Mouse (Mus musculus) forebrain, embryonic 12.5 days (tissue): ENCODE measurements around the gene Vgll4. TPM values are rescaled to one million over a fixed set of nuclear protein-coding genes. Genes with fewer than 3 reads are reported as not detected.

Experiments used
- ATAC-seq: fragments of 200-750 bp; cut with Nextera tagmentation; 2 replicates; pipeline ENCODE4 v1.8.0; 2017; ENCODE audit warnings: moderate TSS enrichment; ENCODE audit not compliant: low FRiP score
- H3K27ac ChIP-seq: fragments of 300-500 bp; sonication (generic); 2 replicates; pipeline ENCODE4 v1.5.1; 2016; ENCODE audit warnings: mild to moderate bottlenecking
- H3K27me3 ChIP-seq: fragments of 300-500 bp; sonication (generic); 2 replicates; pipeline ENCODE4 v1.6.1; 2016; ENCODE audit warnings: mild to moderate bottlenecking
- H3K36me3 ChIP-seq: fragments of 300-500 bp; sonication (generic); replicated peaks from 2 replicates; pipeline ENCODE4 v1.6.1; 2016; ENCODE audit warnings: mild to moderate bottlenecking
- H3K4me1 ChIP-seq: fragments of 300-500 bp; sonication (generic); 2 replicates; pipeline ENCODE4 v1.6.1; 2016
- H3K4me2 ChIP-seq: fragments of 300-500 bp; sonication (generic); 2 replicates; pipeline ENCODE4 v1.6.1; 2016; ENCODE audit warnings: mild to moderate bottlenecking, moderate library complexity
- H3K4me3 ChIP-seq: fragments of 300-500 bp; sonication (generic); replicated peaks from 2 replicates; pipeline ENCODE4 v1.5.1; 2016; ENCODE audit warnings: mild to moderate bottlenecking
- H3K9ac ChIP-seq: fragments of 300-500 bp; sonication (generic); 2 replicates; pipeline ENCODE4 v1.6.1; 2016; ENCODE audit warnings: mild to moderate bottlenecking
- H3K9me3 ChIP-seq: fragments of 300-500 bp; sonication (generic); 2 replicates; pipeline ENCODE4 v1.6.1; 2016
- WGBS: fragments of 180-500 bp; shearing (Covaris S2); methylation state at CpG from one replicate; pipeline ENCODE4 v1.1.7; 2016; 5-methylcytosine and 5-hydroxymethylcytosine counted together
- polyA plus RNA-seq: library from polyadenylated mRNA; unstranded; fragments of >200 nt; fragmentation: Nextera tagmentation; extraction: Ambion mirVana; gene quantifications from 2 replicates; pipeline ENCODE4 v1.2.1, GENCODE M21; 2016

Vgll4 gene
- polyA plus RNA-seq, 1 experiment from 2014 or later: 96.1 TPM

GRCm38 (mm10) chr6:114855644-114856043 lies 114.2 kb downstream of the Vgll4 start:
- peaks cover 21% of the 10 kb centered on the region for H3K36me3 ChIP-seq
- H3K4me1 ChIP-seq: peaks cover 55% of the 10 kb centered on the region
- no peaks in the 10 kb centered on the region for H3K9me3 ChIP-seq
- 82% methylated on average over 3 of the region's 3 CpGs for WGBS
- H3K27me3 ChIP-seq: peaks cover 8% of the 10 kb centered on the region; the same call in 1 of the 2 replicates
- no peak overlapping the region for H3K27ac ChIP-seq
- H3K4me2 ChIP-seq: no peak overlapping the region
- no peak overlapping the region for H3K4me3 ChIP-seq
- ATAC-seq: no peak
- no peak overlapping the region for H3K9ac ChIP-seq

GRCm38 (mm10) chr6:114854368-114854767 lies 115.4 kb downstream of the Vgll4 start:
- 45% methylated on average over 2 of the region's 2 CpGs for WGBS
- Histone ChIP-seq H3K36me3 (peaks cover 10% of the 10 kb centered on the region), H3K27me3 (peaks cover 14% of the 10 kb centered on the region; the same call in 1 of the 2 replicates), H3K27ac (no peak overlapping the region), H3K4me1 (peaks cover 57% of the 10 kb centered on the region), H3K9ac (no peak overlapping the region), H3K9me3 (no peaks in the 10 kb centered on the region), H3K4me2 (no peak overlapping the region), H3K4me3 (no peak overlapping the region)
- ATAC-seq: no peak

- Histone ChIP-seq H3K9ac (no peak overlapping the region), H3K4me2 (no peak overlapping the region), H3K27me3 (peaks cover 14% of the 10 kb centered on the region; the same call in 1 of the 2 replicates), H3K36me3 (no peaks in the 10 kb centered on the region; the same call in 1 of the 2 replicates), H3K4me3 (no peak overlapping the region), H3K9me3 (no peaks in the 10 kb centered on the region), H3K4me1 (peaks cover 62% of the 10 kb centered on the region), H3K27ac (no peak overlapping the region)
- 18% methylated on average over 3 of the region's 3 CpGs for WGBS
- ATAC-seq: 0 out of 2 replicates have a peak, but pooled peaks have one; percentile 28
These were observed 117.1 kb downstream of the Vgll4 start for GRCm38 (mm10) chr6:114852739-114853138.

GRCm38 (mm10) chr6:114851688-114852087 lies 118.1 kb downstream of the Vgll4 start:
- Histone ChIP-seq H3K27ac (peak overlapping the region; percentile 32; the same call in 1 of the 2 replicates), H3K9me3 (no peaks in the 10 kb centered on the region), H3K4me3 (no peak overlapping the region), H3K4me2 (no peak overlapping the region), H3K36me3 (no peaks in the 10 kb centered on the region; the same call in 1 of the 2 replicates), H3K27me3 (peaks cover 14% of the 10 kb centered on the region; the same call in 1 of the 2 replicates), H3K9ac (0 out of 2 replicates have a peak overlapping the region, but pooled peaks have one; percentile 29), H3K4me1 (peaks cover 64% of the 10 kb centered on the region)
- ATAC-seq: no peak
- WGBS: 35% methylated on average over 7 of the region's 7 CpGs

- H3K27me3 ChIP-seq: peaks cover 14% of the 10 kb centered on the region; the same call in 1 of the 2 replicates
- H3K4me1 ChIP-seq: peaks cover 67% of the 10 kb centered on the region
- no peaks in the 10 kb centered on the region for H3K36me3 ChIP-seq
- no peaks in the 10 kb centered on the region for H3K9me3 ChIP-seq
- H3K9ac ChIP-seq: no peak overlapping the region
- no peak for ATAC-seq
- WGBS: 88% methylated on average over 8 of the region's 8 CpGs
- no peak overlapping the region for H3K4me3 ChIP-seq
- no peak overlapping the region for H3K27ac ChIP-seq
- no peak overlapping the region for H3K4me2 ChIP-seq
These were observed 120.0 kb downstream of the Vgll4 start for GRCm38 (mm10) chr6:114849787-114850186.

- no peak for ATAC-seq
- Histone ChIP-seq H3K4me1 (peaks cover 57% of the 10 kb centered on the region), H3K27ac (no peak overlapping the region), H3K9ac (no peak overlapping the region), H3K4me2 (no peak overlapping the region), H3K4me3 (no peak overlapping the region), H3K27me3 (peaks cover 11% of the 10 kb centered on the region; the same call in 1 of the 2 replicates), H3K9me3 (no peaks in the 10 kb centered on the region), H3K36me3 (no peaks in the 10 kb centered on the region)
- 72% methylated on average over 7 of the region's 7 CpGs for WGBS
These were observed 121.0 kb downstream of the Vgll4 start for GRCm38 (mm10) chr6:114848761-114849160.

- Histone ChIP-seq H3K4me1 (peaks cover 46% of the 10 kb centered on the region), H3K36me3 (no peaks in the 10 kb centered on the region), H3K27me3 (peaks cover 8% of the 10 kb centered on the region; the same call in 1 of the 2 replicates), H3K4me2 (no peak overlapping the region), H3K9ac (no peak overlapping the region), H3K9me3 (no peaks in the 10 kb centered on the region), H3K27ac (no peak overlapping the region), H3K4me3 (no peak overlapping the region)
- no peak for ATAC-seq
- 84% methylated on average over 12 of the region's 12 CpGs for WGBS
These were observed 122.1 kb downstream of the Vgll4 start for GRCm38 (mm10) chr6:114847582-114848174.

GRCm38 (mm10) chr6:114846153-114846772 lies 123.5 kb downstream of the Vgll4 start:
- no peak overlapping the region for H3K9ac ChIP-seq
- H3K4me3 ChIP-seq: no peak overlapping the region
- peaks cover 42% of the 10 kb centered on the region for H3K4me1 ChIP-seq
- ATAC-seq: peak; percentile 67
- no peaks in the 10 kb centered on the region for H3K9me3 ChIP-seq
- no peaks in the 10 kb centered on the region for H3K36me3 ChIP-seq
- H3K27ac ChIP-seq: peak overlapping the region; percentile 65; the same call in 1 of the 2 replicates
- peaks cover 8% of the 10 kb centered on the region; the same call in 1 of the 2 replicates for H3K27me3 ChIP-seq
- WGBS: 24% methylated on average over 4 of the region's 4 CpGs
- no peak overlapping the region for H3K4me2 ChIP-seq

GRCm38 (mm10) chr6:114842863-114843262 lies 126.9 kb downstream of the Vgll4 start:
- Histone ChIP-seq H3K4me2 (no peak overlapping the region), H3K36me3 (no peaks in the 10 kb centered on the region), H3K4me3 (no peak overlapping the region), H3K4me1 (peaks cover 36% of the 10 kb centered on the region), H3K9me3 (no peaks in the 10 kb centered on the region), H3K27ac (no peak overlapping the region), H3K9ac (no peak overlapping the region), H3K27me3 (no peaks in the 10 kb centered on the region)
- WGBS: 89% methylated on average over 2 of the region's 2 CpGs
- ATAC-seq: no peak

- peak overlapping the region; percentile 8; the same call in 1 of the 2 replicates for H3K27ac ChIP-seq
- H3K9ac ChIP-seq: no peak overlapping the region
- peaks cover 31% of the 10 kb centered on the region for H3K4me1 ChIP-seq
- no peak overlapping the region for H3K4me3 ChIP-seq
- H3K9me3 ChIP-seq: no peaks in the 10 kb centered on the region
- no peaks in the 10 kb centered on the region for H3K36me3 ChIP-seq
- H3K27me3 ChIP-seq: no peaks in the 10 kb centered on the region
- WGBS: 61% methylated on average over 3 of the region's 3 CpGs
- H3K4me2 ChIP-seq: no peak overlapping the region
- no peak for ATAC-seq
These were observed 127.7 kb downstream of the Vgll4 start for GRCm38 (mm10) chr6:114842131-114842530.

- Histone ChIP-seq H3K4me1 (peaks cover 25% of the 10 kb centered on the region), H3K9ac (no peak overlapping the region), H3K9me3 (no peaks in the 10 kb centered on the region), H3K4me2 (no peak overlapping the region), H3K36me3 (no peaks in the 10 kb centered on the region), H3K4me3 (no peak overlapping the region), H3K27ac (no peak overlapping the region), H3K27me3 (no peaks in the 10 kb centered on the region)
- WGBS: 96% methylated on average over 7 of the region's 7 CpGs
- ATAC-seq: no peak
These were observed 129.8 kb downstream of the Vgll4 start for GRCm38 (mm10) chr6:114840012-114840411.

GRCm38 (mm10) chr6:114838872-114839271 lies 130.9 kb downstream of the Vgll4 start:
- WGBS: 95% methylated on average over 4 of the region's 4 CpGs
- Histone ChIP-seq H3K4me1 (peaks cover 25% of the 10 kb centered on the region), H3K27me3 (no peaks in the 10 kb centered on the region), H3K9ac (no peak overlapping the region), H3K36me3 (no peaks in the 10 kb centered on the region), H3K27ac (no peak overlapping the region), H3K4me2 (no peak overlapping the region), H3K9me3 (no peaks in the 10 kb centered on the region), H3K4me3 (no peak overlapping the region)
- no peak for ATAC-seq
